ENCODE assay signal across 11 mouse cellular contexts in genomic region chr9:115665337-115666004, GRCm38 (mm10).
A peak's percentile ranks its signal among the peaks of the same experiment; 100 is the strongest.
DNase-seq lines count a peak whose midpoint lies in the region; ATAC-seq and TF ChIP-seq lines count a peak whose summit lies in the region.
"Had no signal": no experiment of that assay in that cellular context is flagged by ENCODE, and none has a peak within 500 bp of the region (broad histone marks: within the 10 kb centered on the region; RNA-seq: fewer than 3 reads in every experiment).

No protein-coding gene starts in this region.

- H3K27ac ChIP-seq in forebrain, postnatal 0 days (ENCODE audit: low read depth, low read length) = peak overlapping the region; percentile 45; the same call in 1 of the 2 replicates
- H3K27ac ChIP-seq in forebrain, embryonic 16.5 days (ENCODE audit: low read length) = no peak overlapping the region
- peak overlapping the region; percentile 36 to 60 for H3K27ac ChIP-seq in heart, embryonic 14.5 days (replicated peaks in 1 of 2; ENCODE audit: control insufficient read depth in 1 of 2, insufficient read depth in 1 of 2, low read depth in 2 of 2, low read length in 2 of 2)
- H3K27ac ChIP-seq: midbrain, embryonic 12.5 days had no signal

- no peaks in the 10 kb centered on the region for H3K36me3 ChIP-seq in forebrain, postnatal 0 days (ENCODE audit: insufficient read depth)
- H3K36me3 ChIP-seq in forebrain, embryonic 16.5 days (ENCODE audit: control insufficient read depth, insufficient read depth) = no peaks in the 10 kb centered on the region
- H3K36me3 ChIP-seq in heart, embryonic 14.5 days (ENCODE audit: control insufficient read depth, insufficient read depth, low read length) = no peaks in the 10 kb centered on the region
- H3K36me3 ChIP-seq: midbrain, embryonic 12.5 days had no signal

- H3K4me2 ChIP-seq in forebrain, postnatal 0 days (ENCODE audit: low read depth) = no peak overlapping the region
- H3K4me2 ChIP-seq in forebrain, embryonic 16.5 days (ENCODE audit: low read length) = no peak overlapping the region
- no peak overlapping the region for H3K4me2 ChIP-seq in heart, embryonic 14.5 days (ENCODE audit: low read length)
- H3K4me2 ChIP-seq: midbrain, embryonic 12.5 days had no signal

- no peaks in the 10 kb centered on the region for H3K4me1 ChIP-seq in forebrain, postnatal 0 days (ENCODE audit: insufficient read depth)
- no peaks in the 10 kb centered on the region for H3K4me1 ChIP-seq in forebrain, embryonic 16.5 days (replicated peaks; ENCODE audit: control insufficient read depth, insufficient read depth, low read length)
- H3K4me1 ChIP-seq in heart, embryonic 14.5 days (ENCODE audit: control insufficient read depth in 2 of 2, insufficient read depth in 2 of 2, low read length in 2 of 2) = no peaks in the 10 kb centered on the region; a peak in 1 of 4 replicates
- H3K4me1 ChIP-seq: midbrain, embryonic 12.5 days had no signal

- no peak overlapping the region for H3K9ac ChIP-seq in forebrain, postnatal 0 days
- no peak overlapping the region for H3K9ac ChIP-seq in forebrain, embryonic 16.5 days (replicated peaks; ENCODE audit: low read depth, low read length)
- H3K9ac ChIP-seq in heart, embryonic 14.5 days (ENCODE audit: low read length) = no peak overlapping the region
- H3K9ac ChIP-seq: midbrain, embryonic 12.5 days had no signal

- no peak for TF ChIP-seq CTCF in forebrain, postnatal 0 days (IDR thresholded peaks at IDR 0.05; ENCODE audit: low read depth)

- no peaks in the 10 kb centered on the region for H3K9me3 ChIP-seq in forebrain, postnatal 0 days (ENCODE audit: low read length)
- H3K9me3 ChIP-seq in forebrain, embryonic 16.5 days (ENCODE audit: control insufficient read depth, low read length) = no peaks in the 10 kb centered on the region
- no peaks in the 10 kb centered on the region for H3K9me3 ChIP-seq in heart, embryonic 14.5 days (ENCODE audit: control insufficient read depth, low read length)
- H3K9me3 ChIP-seq: midbrain, embryonic 12.5 days had no signal

- no peak for ATAC-seq in forebrain, postnatal 0 days
- ATAC-seq in forebrain, embryonic 16.5 days = no peak
- ATAC-seq in heart, embryonic 14.5 days (ENCODE audit: insufficient number of reproducible peaks, insufficient read depth, low FRiP score, low read depth) = peak; percentile 64
- no peak for ATAC-seq in inflammation-experienced regulatory T-cells, adult 6 months

- 17% methylated on average over 5 of the region's 5 CpGs for WGBS in forebrain, postnatal 0 days
- WGBS in forebrain, embryonic 16.5 days = 25% methylated on average over 5 of the region's 5 CpGs
- WGBS in heart, embryonic 14.5 days = 49% methylated on average over 5 of the region's 5 CpGs

- H3K4me3 ChIP-seq in forebrain, postnatal 0 days (ENCODE audit: low read depth, low read length) = no peak overlapping the region
- H3K4me3 ChIP-seq in forebrain, embryonic 16.5 days (replicated peaks; ENCODE audit: low read length) = no peak overlapping the region
- H3K4me3 ChIP-seq in heart, embryonic 14.5 days (ENCODE audit: control insufficient read depth in 1 of 2, insufficient read depth in 1 of 2, low read depth in 1 of 2, low read length in 2 of 2) = no peak overlapping the region
- H3K4me3 ChIP-seq: midbrain, embryonic 12.5 days had no signal

- no peaks in the 10 kb centered on the region for H3K27me3 ChIP-seq in forebrain, postnatal 0 days (ENCODE audit: insufficient read depth, low read length)
- no peaks in the 10 kb centered on the region for H3K27me3 ChIP-seq in forebrain, embryonic 16.5 days (replicated peaks; ENCODE audit: control insufficient read depth, insufficient read depth, low read length)
- H3K27me3 ChIP-seq in heart, embryonic 14.5 days (ENCODE audit: control insufficient read depth, insufficient read depth, low read length) = no peaks in the 10 kb centered on the region
- H3K27me3 ChIP-seq: CH12.LX; midbrain, embryonic 12.5 days had no signal

- no peak for DNase-seq in forebrain, postnatal 0 days
- peak; percentile 11 to 22 for DNase-seq in adrenal gland, postnatal 36 days
- DNase-seq in kidney, postnatal 36 days = peak; percentile 14 to 26
- no peak for DNase-seq in cerebellum, adult 9-11 months
- DNase-seq in thymus, postnatal 14 days = no peak
- DNase-seq: thymus, adult 18-20 months had no signal

Comparison
In these comparisons a context has a peak if more than half of its experiments do, and no peak if none do; other contexts are left out.
1. DNase-seq: peak in adrenal gland, postnatal 36 days (2 of 2) and kidney, postnatal 36 days (2 of 2); none in forebrain, postnatal 0 days (single experiment), cerebellum, adult 9-11 months (single experiment) and thymus, postnatal 14 days (single experiment).